Mouse (Mus musculus) heart, postnatal 0 days (tissue): ENCODE data around the gene Cdadc1. TPM values are rescaled to one million over a fixed set of nuclear protein-coding genes. Genes with fewer than 3 reads are reported as not detected.

Source experiments
- ATAC-seq: fragments of 200-750 bp; cut with Nextera tagmentation; 2 replicates; pipeline ENCODE4 v1.8.0; 2017; ENCODE audit warnings: low read depth, moderate number of reproducible peaks, moderate library complexity; ENCODE audit not compliant: insufficient read depth
- DNase-seq: peaks from one replicate; pipeline ENCODE4 v3.0.0-alpha.2; 2016; ENCODE audit warnings: low spot score
- H3K27ac ChIP-seq: fragments of 300-500 bp; sonication (generic); 2 replicates; pipeline ENCODE4 v1.5.1; 2014; ENCODE audit warnings: low read depth, mild to moderate bottlenecking
- H3K27me3 ChIP-seq: fragments of 300-500 bp; sonication (generic); 2 replicates; pipeline ENCODE4 v1.6.1; 2014; ENCODE audit warnings: low read length, mixed read lengths; ENCODE audit not compliant: control insufficient read depth, insufficient read depth
- H3K36me3 ChIP-seq: fragments of 300-500 bp; sonication (generic); replicated peaks from 2 replicates; pipeline ENCODE4 v1.6.1; 2014; ENCODE audit warnings: low read length, mixed read lengths; ENCODE audit not compliant: control insufficient read depth, insufficient read depth
- H3K4me1 ChIP-seq: fragments of 300-500 bp; sonication (generic); 2 replicates; pipeline ENCODE4 v1.6.1; 2014; ENCODE audit warnings: antibody characterized with exemption; ENCODE audit not compliant: control insufficient read depth, insufficient read depth
- H3K4me2 ChIP-seq: fragments of 300-500 bp; sonication (generic); 2 replicates; pipeline ENCODE4 v1.6.1; 2014; ENCODE audit warnings: low read depth, mild to moderate bottlenecking, low read length, moderate library complexity
- H3K4me3 ChIP-seq: fragments of 300-500 bp; sonication (generic); 2 replicates; pipeline ENCODE4 v1.5.1; 2014; ENCODE audit warnings: low read depth, low read length
- H3K9ac ChIP-seq: fragments of 300-500 bp; sonication (generic); replicated peaks from 2 replicates; pipeline ENCODE4 v1.6.1; 2014; ENCODE audit warnings: low read depth, low read length, mixed read lengths
- H3K9me3 ChIP-seq: fragments of 300-500 bp; sonication (generic); replicated peaks from 2 replicates; pipeline ENCODE4 v1.6.1; 2016; ENCODE audit warnings: low read length; ENCODE audit not compliant: control insufficient read depth
- CTCF ChIP-seq: IDR thresholded peaks from 2 replicates; pipeline ENCODE4 v1.5.1; 2016; ENCODE audit warnings: antibody characterized with exemption, control low read depth, low read depth
- EP300 ChIP-seq: IDR thresholded peaks from 2 replicates; pipeline ENCODE4 v1.6.1; 2016; ENCODE audit warnings: antibody characterized with exemption, low read depth
- WGBS: fragments of 180-500 bp; shearing (Covaris S2); extraction: QIAGEN DNeasy Blood & Tissue Kit; methylation state at CpG from one replicate; pipeline ENCODE4 v1.1.7; 2014; 5-methylcytosine and 5-hydroxymethylcytosine counted together
- polyA plus RNA-seq: library from polyadenylated mRNA; unstranded; fragments of >200 nt; fragmentation: Nextera tagmentation; extraction: Ambion mirVana; gene quantifications from 2 replicates; pipeline ENCODE4 v1.2.1, GENCODE M21; 2015
- total RNA-seq: library from RNA; depleted of rRNA; stranded (reverse); fragments of >200 nt; gene quantifications from 2 replicates; pipeline ENCODE4 v1.2.3, GENCODE M21; 2014; ENCODE audit warnings: low replicate concordance

The Cdadc1 gene
- total and polyA plus RNA-seq, 2 experiments from 2014 or later = 5.3 to 30.9 TPM

DNA sequence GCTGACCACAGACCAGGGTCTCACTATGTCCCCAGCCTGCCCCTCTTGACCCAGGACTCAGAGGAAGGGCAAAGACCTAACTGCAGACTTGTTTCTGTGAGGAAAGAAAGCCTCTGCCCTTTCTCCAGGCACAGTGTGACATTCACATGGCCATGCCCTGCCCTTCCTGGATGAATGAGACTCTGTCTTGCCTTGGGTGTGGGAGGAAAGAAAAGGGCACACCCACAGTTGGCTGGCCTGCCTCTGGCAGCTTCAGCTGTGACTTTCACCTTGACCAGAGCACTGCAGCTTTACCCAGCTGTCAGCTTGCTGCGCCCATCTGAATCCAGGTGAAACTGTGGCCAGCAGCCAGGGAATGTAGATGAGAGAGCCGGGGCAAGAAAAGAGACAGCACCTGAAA lies 46.9 kb downstream of the Cdadc1 start:
- Histone ChIP-seq H3K9ac (no peak overlapping the region), H3K27ac (no peak overlapping the region), H3K4me1 (no peaks in the 10 kb centered on the region), H3K27me3 (no peaks in the 10 kb centered on the region), H3K36me3 (no peaks in the 10 kb centered on the region), H3K4me3 (no peak overlapping the region), H3K9me3 (no peaks in the 10 kb centered on the region), H3K4me2 (no peak overlapping the region)
- 73% methylated on average over 2 of the region's 2 CpGs for WGBS
- TF ChIP-seq EP300 (no peak), CTCF (no peak)
- no peak for DNase-seq
- ATAC-seq = no peak

- ATAC-seq = no peak
- Histone ChIP-seq H3K36me3 (no peaks in the 10 kb centered on the region), H3K4me2 (no peak overlapping the region), H3K4me1 (no peaks in the 10 kb centered on the region), H3K4me3 (no peak overlapping the region), H3K27me3 (no peaks in the 10 kb centered on the region), H3K27ac (no peak overlapping the region), H3K9ac (no peak overlapping the region), H3K9me3 (no peaks in the 10 kb centered on the region)
- TF ChIP-seq EP300 = no peak
- no peak for TF ChIP-seq CTCF
- WGBS = 50% methylated on average over 6 of the region's 6 CpGs
- no peak for DNase-seq
These were observed 48.7 kb downstream of the Cdadc1 start for GRCm38 (mm10) chr14:59549106-59549505.

DNA sequence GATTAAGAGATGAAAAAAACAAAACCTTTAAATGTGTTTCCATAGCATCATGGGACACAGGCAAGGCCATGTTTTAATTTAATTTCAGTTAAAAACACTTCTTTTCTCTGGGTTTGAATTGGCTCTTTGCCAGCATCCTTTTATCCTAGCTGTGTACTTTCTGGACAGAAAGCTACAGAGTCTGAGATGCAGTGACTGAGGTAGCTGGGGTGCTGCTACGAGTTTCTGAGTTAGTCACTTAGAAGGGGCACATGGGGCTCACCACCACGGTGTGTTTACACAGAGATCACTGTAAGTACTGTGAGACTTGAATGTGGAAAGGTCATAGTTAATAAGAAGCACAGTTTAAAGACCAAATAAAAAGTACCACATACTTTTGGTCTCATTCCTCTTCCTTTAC lies 49.2 kb downstream of the Cdadc1 start:
- no peak for ATAC-seq
- Histone ChIP-seq H3K4me2 (no peak overlapping the region), H3K9ac (no peak overlapping the region), H3K9me3 (no peaks in the 10 kb centered on the region), H3K36me3 (no peaks in the 10 kb centered on the region), H3K27ac (no peak overlapping the region), H3K27me3 (no peaks in the 10 kb centered on the region), H3K4me3 (no peak overlapping the region), H3K4me1 (no peaks in the 10 kb centered on the region)
- DNase-seq = no peak
- WGBS = 68% methylated on average over 2 of the region's 2 CpGs
- no peak for TF ChIP-seq EP300
- TF ChIP-seq CTCF = no peak

GRCm38 (mm10) chr14:59547530-59547929 lies 50.2 kb downstream of the Cdadc1 start:
- no peak overlapping the region for H3K9ac ChIP-seq
- TF ChIP-seq CTCF (no peak), EP300 (no peak)
- ATAC-seq (no peak), DNase-seq (no peak)
- H3K4me2 ChIP-seq = no peak overlapping the region
- no peaks in the 10 kb centered on the region for H3K4me1 ChIP-seq
- H3K36me3 ChIP-seq = no peaks in the 10 kb centered on the region
- H3K4me3 ChIP-seq = no peak overlapping the region
- H3K27ac ChIP-seq = no peak overlapping the region
- no peaks in the 10 kb centered on the region for H3K27me3 ChIP-seq
- WGBS = 76% methylated on average over 5 of the region's 5 CpGs
- no peaks in the 10 kb centered on the region for H3K9me3 ChIP-seq

GRCm38 (mm10) chr14:59546162-59546880 lies 51.4 kb downstream of the Cdadc1 start:
- Histone ChIP-seq H3K4me3 (no peak overlapping the region), H3K9me3 (no peaks in the 10 kb centered on the region), H3K4me1 (no peaks in the 10 kb centered on the region), H3K4me2 (no peak overlapping the region), H3K36me3 (no peaks in the 10 kb centered on the region), H3K27ac (no peak overlapping the region), H3K9ac (no peak overlapping the region), H3K27me3 (no peaks in the 10 kb centered on the region)
- DNase-seq (no peak), ATAC-seq (no peak)
- TF ChIP-seq CTCF (no peak), EP300 (no peak)
- WGBS = 86% methylated on average over 7 of the region's 7 CpGs

DNA sequence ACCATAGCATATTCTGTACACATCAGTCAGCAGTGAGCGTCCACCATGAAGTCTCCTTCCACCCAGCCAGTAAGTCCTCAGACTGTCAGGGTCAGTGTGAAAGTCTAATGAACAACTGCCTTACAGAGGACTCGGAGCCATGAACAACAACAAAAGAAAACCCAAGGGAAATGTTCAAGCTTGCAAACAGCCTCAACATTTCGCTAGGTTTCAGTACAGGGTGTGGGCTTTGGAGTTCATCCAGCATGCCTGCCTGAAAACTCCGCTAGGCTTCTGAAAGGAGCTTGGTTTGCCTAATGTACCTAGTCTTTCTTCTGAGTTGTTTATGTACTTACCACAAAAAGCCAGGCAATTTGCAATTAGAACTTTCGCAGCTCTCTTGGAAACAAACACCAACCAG lies 53.8 kb downstream of the Cdadc1 start:
- Histone ChIP-seq H3K27me3 (no peaks in the 10 kb centered on the region), H3K9ac (no peak overlapping the region), H3K36me3 (no peaks in the 10 kb centered on the region), H3K4me3 (no peak overlapping the region), H3K4me1 (no peaks in the 10 kb centered on the region), H3K27ac (no peak overlapping the region), H3K4me2 (no peak overlapping the region), H3K9me3 (no peaks in the 10 kb centered on the region)
- TF ChIP-seq EP300 (no peak), CTCF (no peak)
- ATAC-seq (no peak), DNase-seq (no peak)
- WGBS = 67% methylated on average over 5 of the region's 5 CpGs
